Mouse (Mus musculus) lung, adult 2 months (tissue): Measurements from ENCODE around the gene Rhoc. TPM values are rescaled to one million over a fixed set of nuclear protein-coding genes. Genes with fewer than 3 reads are reported as not detected.

Experiments used
- DNase-seq: peaks from one replicate; pipeline ENCODE4 v3.0.0; 2022
- H3K4me1 ChIP-seq: fragments of 200-500 bp; 2 replicates; pipeline ENCODE4 v1.6.1; 2011; ENCODE audit warnings: low read length; ENCODE audit not compliant: control insufficient read depth, insufficient read depth
- H3K4me3 ChIP-seq: fragments of 200-500 bp; replicated peaks from 2 replicates; pipeline ENCODE3; 2011; ENCODE audit warnings: low read depth, mild to moderate bottlenecking, control low read depth, low read length; ENCODE audit errors: extremely low read depth
- CTCF ChIP-seq: fragments of 200-500 bp; IDR thresholded peaks from 2 replicates; pipeline ENCODE4 v1.5.1; 2011; ENCODE audit warnings: mild to moderate bottlenecking, low read length, control low read depth; ENCODE audit not compliant: insufficient read depth
- POLR2A ChIP-seq: fragments of 200-500 bp; IDR thresholded peaks from 2 replicates; pipeline ENCODE4 v1.6.1; 2011; ENCODE audit warnings: low read depth, mild to moderate bottlenecking, control low read depth, low read length, borderline replicate concordance; ENCODE audit errors: extremely low read depth
- WGBS: fragments of 180-500 bp; shearing (Covaris S2); methylation state at CpG from one replicate; pipeline ENCODE4 v1.1.7; 2018; 5-methylcytosine and 5-hydroxymethylcytosine counted together
- polyA plus RNA-seq: library from polyadenylated mRNA; depleted of rRNA; stranded (reverse); fragments of >200 nt; gene quantifications from 2 replicates; pipeline ENCODE4 v1.2.3, GENCODE M21; 2012; rRNA removed

Rhoc gene
- polyA plus RNA-seq, 1 experiment: 140 TPM

GRCm38 (mm10) chr3:104822413-104822812 lies 34.2 kb downstream of the Rhoc start:
- WGBS: 89% methylated on average over 3 of the region's 3 CpGs
- H3K4me1 ChIP-seq: peaks cover 7% of the 10 kb centered on the region
- DNase-seq: no peak
- no peak for TF ChIP-seq CTCF
- TF ChIP-seq POLR2A: no peak
- H3K4me3 ChIP-seq: no peak overlapping the region

- no peak for DNase-seq
- Histone ChIP-seq H3K4me1 (no peaks in the 10 kb centered on the region), H3K4me3 (no peak overlapping the region)
- WGBS: 87% methylated on average over 3 of the region's 3 CpGs
- TF ChIP-seq POLR2A: no peak
- no peak for TF ChIP-seq CTCF
Measured at GRCm38 (mm10) chr3:104835797-104836196, 47.6 kb downstream of the Rhoc start.

- WGBS: 93% methylated on average over 5 of the region's 5 CpGs
- Histone ChIP-seq H3K4me3 (no peak overlapping the region), H3K4me1 (no peaks in the 10 kb centered on the region)
- DNase-seq: no peak
- no peak for TF ChIP-seq POLR2A
- TF ChIP-seq CTCF: no peak
Measured at GRCm38 (mm10) chr3:104841049-104841448, 52.9 kb downstream of the Rhoc start.

Other genes starting within 250 kb of the Rhoc start
- 14.5 and 15.7 TPM in 2 replicates for gene Slc16a1, start 149.7 kb upstream of the Rhoc start, polyA plus RNA-seq
- 8.0 and 10.8 TPM in 2 replicates for gene Ppm1j, start 7.3 kb upstream of the Rhoc start, polyA plus RNA-seq
- gene Fam19a3, start 6.5 kb upstream of the Rhoc start, polyA plus RNA-seq: 0.34 and 0.38 TPM in 2 replicates
- 12.7 and 13.5 TPM in 2 replicates for gene Mov10, start 30.2 kb downstream of the Rhoc start, polyA plus RNA-seq
- gene St7l, start 75.6 kb downstream of the Rhoc start, polyA plus RNA-seq: 7.8 and 9.1 TPM in 2 replicates
- 16.9 and 31.0 TPM in 2 replicates for gene Capza1, start 76.1 kb downstream of the Rhoc start, polyA plus RNA-seq
- gene Wnt2b, start 173.5 kb downstream of the Rhoc start, polyA plus RNA-seq: 3.5 and 4.9 TPM in 2 replicates